Mouse (Mus musculus) thymus, adult 2 months (tissue): Measurements from ENCODE around the gene Myo9b.

Experiments used
- CTCF ChIP-seq: fragments of 200-500 bp; IDR thresholded peaks from 2 replicates; pipeline ENCODE4 v1.5.1; 2012; ENCODE audit warnings: mild to moderate bottlenecking, control low read depth, low read length, moderate library complexity, borderline replicate concordance; ENCODE audit not compliant: control insufficient read depth, poor library complexity, insufficient read depth; ENCODE audit errors: extremely low read depth
- POLR2A ChIP-seq: fragments of 200-500 bp; IDR thresholded peaks from 2 replicates; pipeline ENCODE4 v1.6.1; 2012; ENCODE audit warnings: mild to moderate bottlenecking, low read length, control low read depth, moderate library complexity; ENCODE audit not compliant: control insufficient read depth, poor library complexity, insufficient read depth; ENCODE audit errors: extremely low read depth

- TF ChIP-seq CTCF = no peak
- TF ChIP-seq POLR2A = no peak
Observed at GRCm38 (mm10) chr8:71273151-71273510, 617 bp downstream of the Myo9b start.
